In the genomic region with DNA sequence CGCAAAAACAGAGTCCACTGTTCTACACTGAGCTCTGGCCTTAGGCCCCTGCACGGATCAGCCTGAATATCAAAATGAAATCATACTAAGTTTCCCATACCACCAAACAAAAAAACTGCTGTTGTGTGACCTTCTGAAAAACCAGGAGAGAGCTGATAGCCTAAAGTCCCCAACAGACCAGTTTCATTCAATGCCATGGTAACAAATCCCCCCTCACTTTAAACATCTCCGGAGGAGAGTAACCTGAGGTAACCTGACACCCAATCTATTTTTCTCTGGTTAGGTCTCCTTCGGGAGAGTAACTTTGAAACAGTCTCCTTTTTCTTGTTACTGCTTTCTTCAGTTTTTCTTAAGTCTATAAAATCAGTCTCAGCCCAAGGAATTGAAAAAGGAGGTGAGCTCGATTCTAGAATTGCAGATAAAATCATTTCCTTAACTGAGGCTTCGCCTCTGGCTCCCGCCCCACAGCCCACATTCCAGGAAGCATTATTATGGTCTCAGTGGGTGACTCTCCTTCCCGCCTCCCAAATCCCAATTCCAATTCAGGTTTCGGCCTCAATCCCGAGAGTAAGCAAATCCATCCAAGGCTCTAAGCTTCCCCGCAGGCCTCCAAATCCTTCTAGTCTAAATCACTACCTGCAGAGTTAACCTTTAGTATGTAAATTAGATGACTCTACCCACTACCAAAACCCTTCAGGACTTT, we compare ENCODE assay signal across 14 mouse cellular contexts. TPM values are rescaled to one million over a fixed set of nuclear protein-coding genes. Genes with fewer than 3 reads are reported as not detected.
DNase-seq lines count a peak whose midpoint lies in the region; ATAC-seq and TF ChIP-seq lines count a peak whose summit lies in the region.
"Had no signal": no experiment of that assay in that cellular context is flagged by ENCODE, and none has a peak within 500 bp of the region (broad histone marks: within the 10 kb centered on the region; RNA-seq: fewer than 3 reads in every experiment).

No protein-coding gene starts in this region.

- H3K27ac ChIP-seq in midbrain, embryonic 10.5 days (replicated peaks): peak overlapping the region; percentile 42
- no peak overlapping the region for H3K27ac ChIP-seq in midbrain, embryonic 15.5 days
- peak overlapping the region; percentile 21; the same call in 1 of the 2 replicates for H3K27ac ChIP-seq in limb, embryonic 14.5 days (replicated peaks; ENCODE audit: low read depth, low read length)
- no peak overlapping the region for H3K27ac ChIP-seq in stomach, postnatal 0 days (replicated peaks)
- H3K27ac ChIP-seq: neural tube, embryonic 15.5 days had no signal

- DNase-seq in cerebellum, postnatal 25 days: peak; percentile 39 to 47
- no peak for DNase-seq in cerebellum, adult 9-10 months
- peak; percentile 54 for DNase-seq in midbrain, embryonic 10.5 days (ENCODE audit: low spot score)
- DNase-seq in embryo, embryonic 9.5 days (ENCODE audit: extremely low spot score): peak; percentile 56
- no peak for DNase-seq in limb, embryonic 14.5 days (ENCODE audit: low spot score)
- no peak for DNase-seq in lung, postnatal 36 days
- DNase-seq in stomach, postnatal 0 days (ENCODE audit: low spot score): no peak
- DNase-seq: heart, adult 18-20 months; kidney, postnatal 36 days; thymus, adult 2 months had no signal

- TF ChIP-seq EP300 in stomach, postnatal 0 days (optimal IDR thresholded peaks at IDR 0.05): no peak

- H3K4me1 ChIP-seq in midbrain, embryonic 10.5 days: peaks cover 94% of the 10 kb centered on the region
- H3K4me1 ChIP-seq in midbrain, embryonic 15.5 days: peaks cover 38% of the 10 kb centered on the region
- peaks cover 11% of the 10 kb centered on the region for H3K4me1 ChIP-seq in limb, embryonic 14.5 days (ENCODE audit: control insufficient read depth, insufficient read depth, low read length)
- H3K4me1 ChIP-seq in stomach, postnatal 0 days (replicated peaks; ENCODE audit: control insufficient read depth, insufficient read depth): no peaks in the 10 kb centered on the region

- TF ChIP-seq CTCF in stomach, postnatal 0 days (IDR thresholded peaks at IDR 0.05; ENCODE audit: low read depth): no peak

- ATAC-seq in midbrain, embryonic 15.5 days (replicated peaks): no peak
- ATAC-seq in limb, embryonic 14.5 days (ENCODE audit: low FRiP score, low read depth): peak; percentile 44; the same call in 1 of the 2 replicates
- ATAC-seq in stomach, postnatal 0 days (ENCODE audit: low FRiP score, low TSS enrichment): no peak
- ATAC-seq: intestine, postnatal 0 days had no signal

- WGBS in midbrain, embryonic 10.5 days: 4% methylated on average over 11 of the region's 11 CpGs
- 17% methylated on average over 11 of the region's 11 CpGs for WGBS in midbrain, embryonic 15.5 days
- 11% methylated on average over 11 of the region's 11 CpGs for WGBS in limb, embryonic 14.5 days
- WGBS in stomach, postnatal 0 days: 39% methylated on average over 11 of the region's 11 CpGs

- no peaks in the 10 kb centered on the region for H3K9me3 ChIP-seq in midbrain, embryonic 10.5 days (replicated peaks)
- no peaks in the 10 kb centered on the region for H3K9me3 ChIP-seq in midbrain, embryonic 15.5 days
- no peaks in the 10 kb centered on the region for H3K9me3 ChIP-seq in limb, embryonic 14.5 days (ENCODE audit: control insufficient read depth, low read length)
- H3K9me3 ChIP-seq in stomach, postnatal 0 days (ENCODE audit: control insufficient read depth, low read length): no peaks in the 10 kb centered on the region
- H3K9me3 ChIP-seq: neural tube, embryonic 15.5 days had no signal

- TF ChIP-seq POLR2A in limb, embryonic 14.5 days (IDR thresholded peaks at IDR 0.05; ENCODE audit: borderline replicate concordance, extremely low read depth, insufficient read depth, insufficient read length): no peak

- H3K4me2 ChIP-seq in midbrain, embryonic 15.5 days: no peak overlapping the region
- no peak overlapping the region for H3K4me2 ChIP-seq in limb, embryonic 14.5 days (replicated peaks; ENCODE audit: low read depth, low read length, severe bottlenecking)
- H3K4me2 ChIP-seq in stomach, postnatal 0 days (replicated peaks; ENCODE audit: low read depth): no peak overlapping the region
- H3K4me2 ChIP-seq: liver, embryonic 11.5 days; neural tube, embryonic 15.5 days had no signal

- no peaks in the 10 kb centered on the region for H3K27me3 ChIP-seq in midbrain, embryonic 10.5 days (ENCODE audit: low read depth, poor library complexity, severe bottlenecking)
- H3K27me3 ChIP-seq in midbrain, embryonic 15.5 days (replicated peaks): no peaks in the 10 kb centered on the region
- no peaks in the 10 kb centered on the region for H3K27me3 ChIP-seq in limb, embryonic 14.5 days (ENCODE audit: control insufficient read depth, insufficient read depth, low read length)
- H3K27me3 ChIP-seq in stomach, postnatal 0 days (ENCODE audit: control insufficient read depth, insufficient read depth, low read length): no peaks in the 10 kb centered on the region
- H3K27me3 ChIP-seq: neural tube, embryonic 15.5 days had no signal

- H3K4me3 ChIP-seq in midbrain, embryonic 10.5 days: peak overlapping the region; percentile 32
- H3K4me3 ChIP-seq in midbrain, embryonic 15.5 days: no peak overlapping the region
- H3K4me3 ChIP-seq in limb, embryonic 14.5 days (replicated peaks; ENCODE audit: low read length): no peak overlapping the region
- no peak overlapping the region for H3K4me3 ChIP-seq in stomach, postnatal 0 days (ENCODE audit: low read depth, low read length)
- H3K4me3 ChIP-seq: neural tube, embryonic 15.5 days had no signal

- no peak overlapping the region for H3K9ac ChIP-seq in midbrain, embryonic 15.5 days
- no peak overlapping the region for H3K9ac ChIP-seq in limb, embryonic 14.5 days (ENCODE audit: low read depth, low read length, severe bottlenecking)
- no peak overlapping the region for H3K9ac ChIP-seq in stomach, postnatal 0 days (ENCODE audit: low read length)
- H3K9ac ChIP-seq: neural tube, embryonic 15.5 days had no signal

- peaks cover 42% of the 10 kb centered on the region for H3K36me3 ChIP-seq in midbrain, embryonic 10.5 days
- no peaks in the 10 kb centered on the region for H3K36me3 ChIP-seq in midbrain, embryonic 15.5 days (replicated peaks)
- peaks cover 12% of the 10 kb centered on the region; the same call in 1 of the 2 replicates for H3K36me3 ChIP-seq in limb, embryonic 14.5 days (ENCODE audit: control insufficient read depth, insufficient read depth, low read length)
- no peaks in the 10 kb centered on the region; the same call in 1 of the 2 replicates for H3K36me3 ChIP-seq in stomach, postnatal 0 days (ENCODE audit: control insufficient read depth, insufficient read depth, low read length)

RNA-seq across cellular contexts. Expression of gene Mtcl1, which starts 10.3 kb away (rescaled TPM):
- polyA plus RNA-seq in midbrain, embryonic 10.5 days (2016; fragmentation: Nextera tagmentation; extraction: Ambion mirVana): 45.9 and 65.2 TPM in 2 replicates
- polyA plus RNA-seq in midbrain, embryonic 15.5 days (2015; fragmentation: Nextera tagmentation; extraction: Ambion mirVana): 35.5 and 39.0 TPM in 2 replicates
- polyA plus RNA-seq in limb, embryonic 14.5 days (2012; rRNA removed): 6.7 and 7.8 TPM in 2 replicates
- 4.7 and 5.3 TPM in 2 replicates for polyA plus RNA-seq in limb, embryonic 14.5 days (2014; fragmentation: Nextera tagmentation; extraction: Ambion mirVana)
- 1.8 and 2.2 TPM in 2 replicates for polyA plus RNA-seq in stomach, postnatal 0 days (2015; fragmentation: Nextera tagmentation; extraction: Ambion mirVana)

Comparison
In these comparisons a context has a peak if more than half of its experiments do, and no peak if none do; other contexts are left out.
1. DNase-seq: peak in cerebellum, postnatal 25 days (2 of 2), midbrain, embryonic 10.5 days (single experiment) and embryo, embryonic 9.5 days (single experiment); none in cerebellum, adult 9-10 months (single experiment), limb, embryonic 14.5 days (single experiment), lung, postnatal 36 days (single experiment) and stomach, postnatal 0 days (single experiment).
2. H3K27ac ChIP-seq: peak in midbrain, embryonic 10.5 days (single experiment) and limb, embryonic 14.5 days (single experiment); none in midbrain, embryonic 15.5 days (single experiment) and stomach, postnatal 0 days (single experiment).